Mouse (Mus musculus) E14TG2a.4 (cell line): ENCODE measurements around the gene Anapc2.

Experiments
- CTCF ChIP-seq: conservative IDR thresholded peaks from 2 replicates; pipeline ENCODE4 v1.5.1; 2014; ENCODE audit warnings: low read length
- POU5F1 ChIP-seq: IDR thresholded peaks from 2 replicates; pipeline ENCODE4 v1.6.1; 2014; ENCODE audit warnings: low read length, borderline replicate concordance

DNA sequence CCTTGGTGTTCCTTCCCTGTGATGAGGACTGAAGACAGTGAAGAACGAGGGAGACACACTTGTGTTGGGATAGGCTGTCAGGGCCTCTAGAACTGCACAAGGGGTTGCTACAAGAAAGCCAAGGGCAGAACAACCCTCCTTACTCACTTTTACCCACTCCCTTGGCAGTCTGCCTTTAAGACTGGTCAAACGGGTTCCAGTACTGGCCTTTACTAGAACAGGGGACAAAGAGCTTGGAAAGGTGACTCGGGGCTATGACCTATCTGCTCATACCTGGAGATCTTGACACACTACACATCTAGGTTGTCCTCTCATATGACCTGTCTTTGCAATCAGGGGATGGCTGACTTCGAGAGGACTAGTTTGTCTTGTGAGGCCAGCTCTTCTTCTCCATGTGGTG is 34.8 kb upstream of the Anapc2 start:
- TF ChIP-seq CTCF = no peak
- no peak for TF ChIP-seq POU5F1
